Mouse (Mus musculus): Measurements from ENCODE around the gene Pfkfb4.

The Pfkfb4 gene

GRCm38 (mm10) chr9:109038901-109039364, 47.4 kb downstream of the Pfkfb4 start:
- peak; percentile 79 for DNase-seq

- no peak for DNase-seq
Measured at GRCm38 (mm10) chr9:109039681-109040080, 48.1 kb downstream of the Pfkfb4 start.

DNA sequence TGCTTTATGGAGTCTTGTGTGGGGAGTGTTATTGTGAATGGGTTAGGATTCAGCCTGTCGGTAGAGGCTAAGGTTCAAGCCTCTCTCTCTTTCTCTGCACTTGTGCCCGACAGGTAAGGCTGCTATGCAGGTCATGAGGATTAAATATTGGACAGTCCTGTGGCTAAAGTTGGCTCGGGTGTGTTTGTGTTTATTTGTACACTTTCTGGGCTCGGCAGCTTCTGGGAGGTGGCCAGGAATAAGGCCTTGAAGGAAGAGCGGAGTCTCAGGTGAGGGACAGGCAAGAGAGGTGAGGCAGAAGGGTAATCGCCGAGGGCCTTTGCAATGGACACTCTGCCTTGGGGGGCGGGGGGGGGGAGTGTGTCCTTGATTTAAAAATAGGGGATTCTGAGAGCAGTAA, 48.6 kb downstream of the Pfkfb4 start:
- peak; percentile 35 for DNase-seq

- peak; percentile 58 for DNase-seq
Measured at GRCm38 (mm10) chr9:109040906-109041305, 49.3 kb downstream of the Pfkfb4 start.

GRCm38 (mm10) chr9:109041351-109041750, 49.8 kb downstream of the Pfkfb4 start:
- no peak for DNase-seq

DNA sequence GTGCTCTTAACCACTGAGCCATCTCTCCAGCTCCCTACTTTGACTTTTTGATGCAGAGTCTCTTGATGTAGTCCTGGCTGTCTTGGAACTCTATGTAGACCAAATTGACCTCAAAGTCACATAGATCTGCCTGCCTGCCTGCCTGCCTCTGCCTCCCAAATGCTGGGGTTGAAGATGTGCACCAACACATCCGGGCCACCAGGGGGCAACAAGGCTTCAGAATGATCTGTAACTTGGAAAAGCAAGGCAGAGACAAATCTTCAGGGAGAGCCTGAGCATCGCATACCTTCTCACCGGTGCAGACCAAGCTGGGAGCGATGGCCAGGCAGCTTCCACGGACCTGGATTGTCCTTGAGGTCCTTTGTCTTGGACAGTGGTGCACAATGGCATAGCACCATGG, 54.7 kb downstream of the Pfkfb4 start:
- peak; percentile 66 for DNase-seq

DNA sequence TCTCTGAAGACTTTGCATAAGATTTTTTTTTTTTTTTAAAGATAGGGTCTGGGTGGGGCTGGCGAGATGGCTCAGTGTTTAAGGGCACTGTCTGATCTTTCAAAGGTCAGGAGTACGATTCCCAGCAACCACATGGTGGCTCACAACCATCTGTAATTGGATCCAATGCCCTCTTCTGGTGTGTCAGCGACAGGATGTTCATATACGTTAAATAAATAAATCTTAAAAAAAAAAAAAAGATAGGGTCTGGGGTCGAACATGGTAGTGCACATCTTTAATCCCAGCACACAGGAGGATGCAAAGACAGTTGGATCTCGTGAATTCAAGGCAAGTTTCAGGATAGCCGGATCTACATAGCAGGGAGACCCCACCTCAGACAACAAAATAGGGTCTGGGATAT, 57.7 kb downstream of the Pfkfb4 start:
- DNase-seq, result no peak

- DNase-seq, result no peak
Measured at GRCm38 (mm10) chr9:109049996-109050673, 58.6 kb downstream of the Pfkfb4 start.

GRCm38 (mm10) chr9:109050674-109050997, 59.1 kb downstream of the Pfkfb4 start:
- no peak for DNase-seq

GRCm38 (mm10) chr9:109051011-109051501, 59.5 kb downstream of the Pfkfb4 start:
- no peak for DNase-seq

DNA sequence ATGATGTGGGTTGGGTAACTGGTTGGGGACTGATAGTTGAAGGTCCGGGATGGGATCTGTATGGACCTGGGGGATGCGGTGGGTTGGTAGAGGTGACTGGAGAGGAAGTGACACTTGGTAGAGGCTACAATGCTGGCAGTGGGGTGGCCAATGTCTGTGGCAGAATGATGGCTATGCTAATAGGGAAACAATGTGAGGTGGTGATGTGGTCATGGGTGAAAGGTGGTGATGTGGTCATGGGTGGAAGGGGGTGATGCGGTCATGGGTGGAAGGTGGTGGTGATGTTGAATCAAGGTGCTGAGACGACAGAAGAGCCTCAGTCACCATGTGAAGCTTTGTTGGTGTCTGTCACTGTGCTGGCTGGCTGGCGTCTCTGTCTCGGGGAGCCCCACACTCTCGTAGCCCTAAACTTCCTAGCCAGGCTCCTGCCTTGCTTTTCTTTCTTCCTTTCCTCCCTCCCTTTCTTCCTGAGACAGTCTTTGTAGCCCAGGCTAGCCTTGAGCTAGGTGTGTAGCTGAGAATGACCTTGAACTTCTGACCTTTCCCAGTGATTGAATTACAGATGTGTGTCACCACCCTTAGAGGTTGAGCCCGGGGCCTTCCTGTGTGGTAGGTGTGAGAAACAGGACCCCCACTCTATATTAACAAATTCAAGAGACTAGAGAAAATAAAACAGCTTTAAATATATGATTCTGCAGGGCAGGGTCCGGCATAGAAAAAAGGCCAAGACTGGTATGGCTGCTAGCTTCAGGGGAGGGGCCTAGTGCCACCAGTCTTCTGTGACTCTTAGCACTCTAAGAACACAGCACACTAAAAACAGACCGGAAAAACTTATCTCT, 60.3 kb downstream of the Pfkfb4 start:
- DNase-seq, result no peak

GRCm38 (mm10) chr9:109052490-109053260, 61.1 kb downstream of the Pfkfb4 start:
- no peak for DNase-seq

- DNase-seq, result no peak
Measured at GRCm38 (mm10) chr9:109053366-109053765, 61.8 kb downstream of the Pfkfb4 start.

DNA sequence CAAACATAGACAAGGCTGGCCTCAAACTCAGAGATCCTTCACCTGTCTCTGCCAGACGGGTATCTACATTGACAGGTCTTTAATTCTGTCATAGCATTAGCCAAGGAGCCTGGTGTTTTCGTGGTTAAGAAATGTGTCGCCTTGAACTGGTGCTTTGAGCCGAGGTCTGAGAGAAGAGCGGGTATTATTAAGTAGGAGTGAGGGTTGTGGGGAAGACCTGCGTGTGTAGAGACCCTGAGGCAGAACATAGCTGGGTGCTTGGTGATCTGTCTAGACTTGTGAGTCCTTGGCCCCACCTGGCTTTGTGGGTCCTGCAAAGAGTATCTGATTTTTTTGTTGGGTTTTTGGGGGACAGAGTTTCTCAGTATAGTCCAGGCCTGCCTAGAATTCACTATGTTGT, 62.3 kb downstream of the Pfkfb4 start:
- DNase-seq, result no peak

GRCm38 (mm10) chr9:109054712-109055111, 63.1 kb downstream of the Pfkfb4 start:
- peak; percentile 81 for DNase-seq

DNA sequence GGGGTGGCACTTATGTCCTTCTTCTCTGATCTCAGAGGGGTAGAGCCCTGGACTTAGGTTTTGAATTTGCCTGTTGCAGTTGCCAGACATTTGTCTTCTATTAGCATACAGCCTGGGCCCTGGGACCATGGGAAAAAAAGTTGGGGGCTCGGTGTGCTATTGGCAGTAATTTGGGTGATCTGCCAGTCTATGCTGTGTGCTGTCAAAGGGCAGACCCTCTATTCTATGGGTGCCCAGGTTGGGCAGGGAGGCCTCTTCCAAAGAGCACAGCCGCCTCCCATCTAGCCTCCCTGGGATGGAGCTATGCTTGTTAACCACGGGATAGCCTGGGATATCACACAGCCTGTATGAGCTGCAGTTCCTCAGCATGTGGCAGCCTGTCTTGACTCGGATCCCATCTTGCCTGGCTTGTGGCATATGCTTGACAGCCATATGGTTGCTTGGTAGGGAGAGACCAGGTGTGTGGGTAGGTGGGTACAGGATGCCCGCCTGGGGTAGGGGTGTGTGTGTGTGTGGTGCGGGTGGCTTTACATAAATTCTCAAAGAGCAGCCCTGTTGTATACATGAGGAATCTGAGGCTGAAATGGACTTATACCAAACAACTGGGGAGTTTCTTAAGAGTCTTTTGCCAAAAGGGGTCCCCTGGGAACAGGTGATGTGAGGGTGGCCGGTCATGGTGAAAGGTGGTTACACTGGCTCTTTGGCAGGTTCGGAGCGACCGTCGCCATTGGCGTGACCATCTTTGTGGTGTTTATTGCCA, 63.9 kb downstream of the Pfkfb4 start:
- no peak for DNase-seq

- no peak for DNase-seq
Measured at GRCm38 (mm10) chr9:109056081-109056690, 64.6 kb downstream of the Pfkfb4 start.

DNA sequence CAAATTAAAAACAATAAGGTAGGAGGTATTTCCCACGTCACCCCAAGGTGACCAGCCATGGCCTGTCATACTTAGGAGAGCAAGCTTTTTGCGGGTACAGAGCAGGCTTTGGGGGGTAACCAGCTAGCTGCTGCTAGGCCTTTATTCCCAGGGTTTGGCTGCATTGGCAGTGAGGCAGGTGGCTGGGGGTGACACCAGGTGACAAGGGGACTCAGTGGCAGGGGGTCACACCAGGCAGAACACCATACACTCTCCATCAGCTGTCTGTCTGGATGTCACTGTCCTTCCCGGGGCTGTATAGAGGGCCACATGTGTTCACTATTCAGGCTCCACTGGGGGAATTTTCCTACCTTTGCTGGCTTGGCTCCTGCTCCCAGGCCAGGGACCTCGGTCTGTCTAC, 65.3 kb downstream of the Pfkfb4 start:
- DNase-seq, result no peak

GRCm38 (mm10) chr9:109057543-109057942, 66.0 kb downstream of the Pfkfb4 start:
- DNase-seq, result no peak

DNA sequence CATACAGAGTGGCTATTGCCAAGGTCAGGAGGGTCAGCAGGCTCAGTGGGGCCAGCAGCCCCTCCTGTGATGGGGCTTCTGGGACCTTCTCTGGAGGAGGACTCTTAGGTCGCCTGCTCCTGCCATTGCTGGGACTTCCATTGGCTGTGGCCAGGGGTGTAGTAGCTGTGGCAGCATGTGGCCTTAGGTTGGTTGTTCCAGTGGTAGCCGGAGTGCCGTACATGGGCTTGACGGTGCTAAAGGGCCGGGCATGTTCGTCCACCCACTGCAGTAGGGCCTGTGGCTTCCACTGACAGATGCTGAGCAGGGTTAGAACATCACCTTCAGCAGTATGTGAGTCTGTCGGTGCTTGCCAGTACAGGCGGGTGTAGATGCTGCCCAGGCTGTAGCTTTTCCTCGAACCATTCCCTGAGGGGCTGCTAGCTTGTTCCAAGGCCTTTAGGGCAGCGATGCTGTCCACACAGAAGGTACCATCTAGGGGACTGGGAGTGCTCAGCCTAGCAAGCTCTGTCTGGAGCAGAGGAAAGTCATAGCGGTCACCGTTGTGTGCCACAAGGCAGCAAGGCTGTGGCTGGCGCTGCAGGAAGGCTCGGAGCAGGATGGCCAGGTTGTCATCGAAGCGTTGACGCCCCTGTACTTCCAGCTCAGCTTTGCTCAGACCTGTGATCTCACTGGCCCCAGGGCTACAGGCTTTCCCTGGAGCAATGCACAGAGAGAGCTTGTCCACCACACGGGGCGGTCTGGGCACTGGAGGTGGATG, 66.6 kb downstream of the Pfkfb4 start:
- DNase-seq, result no peak
